Mouse (Mus musculus) midbrain, embryonic 14.5 days (tissue): Measurements from ENCODE around the gene Ankrd31. TPM values are rescaled to one million over a fixed set of nuclear protein-coding genes. Genes with fewer than 3 reads are reported as not detected.

ENCODE experiments used
- ATAC-seq: fragments of 200-750 bp; cut with Nextera tagmentation; 2 replicates; pipeline ENCODE4 v1.8.0; 2017; ENCODE audit warnings: moderate number of reproducible peaks, moderate library complexity; ENCODE audit not compliant: low FRiP score, low TSS enrichment
- DNase-seq: peaks from one replicate; pipeline ENCODE4 v3.0.0-alpha.2; 2015
- H3K27ac ChIP-seq: fragments of 300-500 bp; sonication (generic); replicated peaks from 2 replicates; pipeline ENCODE4 v1.5.1; 2014; ENCODE audit warnings: mild to moderate bottlenecking, low read depth, low read length, moderate library complexity
- H3K27me3 ChIP-seq: fragments of 300-500 bp; sonication (generic); 2 replicates; pipeline ENCODE4 v1.6.1; 2014; ENCODE audit warnings: low read length, control low read depth, mixed read lengths; ENCODE audit not compliant: control insufficient read depth, insufficient read depth
- H3K36me3 ChIP-seq: fragments of 300-500 bp; sonication (generic); 2 replicates; pipeline ENCODE4 v1.6.1; 2014; ENCODE audit warnings: low read length, control low read depth; ENCODE audit not compliant: control insufficient read depth, insufficient read depth
- H3K4me1 ChIP-seq: fragments of 300-500 bp; sonication (generic); 2 replicates; pipeline ENCODE4 v1.6.1; 2014; ENCODE audit warnings: mild to moderate bottlenecking, antibody characterized with exemption, low read length, control low read depth; ENCODE audit not compliant: control insufficient read depth, insufficient read depth
- H3K4me2 ChIP-seq: fragments of 300-500 bp; sonication (generic); 2 replicates; pipeline ENCODE4 v1.6.1; 2014; ENCODE audit warnings: mild to moderate bottlenecking, low read length, moderate library complexity
- H3K4me3 ChIP-seq: fragments of 300-500 bp; sonication (generic); replicated peaks from 2 replicates; pipeline ENCODE4 v1.5.1; 2014; ENCODE audit warnings: low read depth, low read length
- H3K9ac ChIP-seq: fragments of 300-500 bp; sonication (generic); replicated peaks from 2 replicates; pipeline ENCODE4 v1.6.1; 2014; ENCODE audit warnings: mild to moderate bottlenecking, low read length, moderate library complexity
- H3K9me3 ChIP-seq: fragments of 300-500 bp; sonication (generic); 2 replicates; pipeline ENCODE4 v1.6.1; 2016; ENCODE audit warnings: low read length, control low read depth, mixed read lengths; ENCODE audit not compliant: control insufficient read depth
- WGBS: fragments of 180-500 bp; shearing (Covaris S2); extraction: QIAGEN DNeasy Blood & Tissue Kit; methylation state at CpG from one replicate; pipeline ENCODE4 v1.1.7; 2014; 5-methylcytosine and 5-hydroxymethylcytosine counted together
- polyA plus RNA-seq: library from polyadenylated mRNA; unstranded; fragments of >200 nt; fragmentation: Nextera tagmentation; extraction: Ambion mirVana; gene quantifications from 2 replicates; pipeline ENCODE4 v1.2.1, GENCODE M21; 2014

Gene Ankrd31
- polyA plus RNA-seq, 1 experiment from 2014 or later: 0.07 TPM

DNA sequence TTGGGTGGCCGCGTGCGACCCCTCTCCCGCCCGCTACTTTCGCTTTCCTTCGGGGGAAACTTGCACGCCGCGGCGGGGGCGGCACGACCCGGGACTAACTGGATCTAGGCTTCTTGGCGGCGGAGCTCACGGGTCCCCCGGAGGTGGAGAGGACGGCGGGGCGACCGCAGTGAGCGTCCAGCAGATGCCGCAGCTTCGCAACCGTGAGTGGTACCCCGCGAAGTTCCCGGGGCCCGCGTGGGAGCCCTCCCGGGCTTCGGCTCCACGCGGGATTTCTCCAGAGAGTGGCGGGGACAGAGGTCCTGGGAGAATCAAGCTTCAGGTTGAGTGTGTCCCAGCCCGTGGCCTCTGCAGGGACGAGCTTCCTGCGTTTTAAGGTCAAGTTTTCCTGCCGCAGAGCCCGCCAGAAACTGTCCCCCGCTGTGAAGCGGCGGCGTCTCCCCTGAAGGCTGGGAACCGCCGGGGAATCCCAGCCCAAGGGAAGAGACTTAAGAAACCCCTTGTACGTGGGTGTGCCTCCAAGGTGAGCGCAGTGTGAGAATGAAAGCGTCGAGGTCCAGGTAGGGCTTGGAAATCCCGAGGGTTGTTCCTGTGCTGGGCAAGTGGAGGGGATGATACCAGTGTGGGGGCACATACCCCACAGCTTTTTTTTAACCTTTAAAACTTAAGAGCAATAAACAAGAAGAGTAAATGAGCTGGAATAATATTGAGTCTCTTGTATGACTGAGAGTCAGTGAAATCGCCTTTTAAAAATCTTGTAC is 177.1 kb downstream of the Ankrd31 start:
- DNase-seq: peak; percentile 62

DNA sequence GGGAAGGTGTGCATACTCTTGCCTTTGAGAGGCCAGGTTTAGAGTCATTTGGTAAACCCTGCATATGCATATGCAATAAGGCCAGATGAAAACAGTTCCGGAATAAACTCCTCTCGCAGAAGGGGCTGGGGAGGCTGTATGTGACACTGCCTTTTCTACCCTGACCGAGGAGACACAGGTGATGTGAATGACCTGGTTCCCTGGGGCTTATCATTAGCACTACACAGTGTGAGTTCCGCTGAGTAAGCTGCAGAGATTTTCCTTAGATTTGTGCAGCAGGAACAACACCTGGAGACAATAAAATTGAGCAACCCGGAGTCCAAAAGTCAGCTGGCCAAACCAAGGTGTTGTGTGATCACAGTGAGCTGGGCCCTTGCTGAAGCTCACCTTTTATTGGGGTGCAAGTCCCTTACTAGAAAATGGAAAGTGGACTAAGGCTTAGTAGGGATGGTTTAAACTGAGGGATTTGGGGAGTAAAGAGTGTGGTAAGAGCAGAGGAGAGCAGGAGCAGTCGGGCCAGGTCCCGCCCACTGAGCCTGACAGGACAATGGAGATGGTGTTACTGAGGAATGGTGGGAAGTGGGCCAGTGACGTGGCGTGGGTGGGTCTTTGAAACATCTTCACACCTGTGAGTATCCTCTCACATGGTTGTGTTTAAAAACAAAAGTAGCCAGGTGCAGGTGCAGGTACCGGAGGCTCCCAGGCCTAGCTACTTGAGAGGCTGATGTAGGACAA is 178.1 kb downstream of the Ankrd31 start:
- Histone ChIP-seq H3K9me3 (no peaks in the 10 kb centered on the region), H3K27ac (no peak overlapping the region), H3K36me3 (no peaks in the 10 kb centered on the region), H3K4me3 (no peak overlapping the region), H3K4me1 (peaks cover 3% of the 10 kb centered on the region; the same call in 1 of the 2 replicates), H3K27me3 (peaks cover 36% of the 10 kb centered on the region), H3K9ac (no peak overlapping the region), H3K4me2 (no peak overlapping the region)
- ATAC-seq: no peak
- WGBS: 40% methylated on average over 10 of the region's 10 CpGs
- DNase-seq: no peak

More for the DNA sequence above, 177.1 kb downstream of the Ankrd31 start:
- H3K4me1 ChIP-seq: peaks cover 3% of the 10 kb centered on the region; the same call in 1 of the 2 replicates
- H3K9me3 ChIP-seq: no peaks in the 10 kb centered on the region
- peak overlapping the region; percentile 61 for H3K4me3 ChIP-seq
- peak overlapping the region; percentile 100 for H3K4me2 ChIP-seq
- peak overlapping the region; percentile 49 for H3K9ac ChIP-seq
- 1% methylated on average over 53 of the region's 53 CpGs for WGBS
- no peaks in the 10 kb centered on the region for H3K36me3 ChIP-seq
- no peak overlapping the region for H3K27ac ChIP-seq
- peak; percentile 53; the same call in 1 of the 2 replicates for ATAC-seq
- H3K27me3 ChIP-seq: peaks cover 36% of the 10 kb centered on the region

DNA sequence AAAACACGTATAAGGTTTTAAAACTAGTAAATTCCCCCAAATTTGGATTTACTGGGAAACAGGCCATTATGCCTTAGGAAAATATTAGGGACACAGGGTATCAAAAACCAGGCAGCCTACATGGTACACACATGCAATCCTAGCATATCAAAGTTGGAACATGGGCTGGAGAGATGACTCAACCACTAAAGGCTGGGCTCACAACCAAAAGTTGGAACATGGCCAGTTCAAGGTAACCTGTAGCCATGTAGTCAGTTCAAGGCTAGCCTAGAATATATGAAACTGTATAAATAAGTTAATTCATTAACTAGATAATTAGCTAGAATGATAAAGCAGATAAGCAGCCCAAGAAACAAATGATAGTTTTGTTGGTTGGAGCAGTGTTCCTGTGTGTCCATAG is 179.7 kb downstream of the Ankrd31 start:
- 92% methylated on average over 1 of the region's 1 CpGs for WGBS

DNA sequence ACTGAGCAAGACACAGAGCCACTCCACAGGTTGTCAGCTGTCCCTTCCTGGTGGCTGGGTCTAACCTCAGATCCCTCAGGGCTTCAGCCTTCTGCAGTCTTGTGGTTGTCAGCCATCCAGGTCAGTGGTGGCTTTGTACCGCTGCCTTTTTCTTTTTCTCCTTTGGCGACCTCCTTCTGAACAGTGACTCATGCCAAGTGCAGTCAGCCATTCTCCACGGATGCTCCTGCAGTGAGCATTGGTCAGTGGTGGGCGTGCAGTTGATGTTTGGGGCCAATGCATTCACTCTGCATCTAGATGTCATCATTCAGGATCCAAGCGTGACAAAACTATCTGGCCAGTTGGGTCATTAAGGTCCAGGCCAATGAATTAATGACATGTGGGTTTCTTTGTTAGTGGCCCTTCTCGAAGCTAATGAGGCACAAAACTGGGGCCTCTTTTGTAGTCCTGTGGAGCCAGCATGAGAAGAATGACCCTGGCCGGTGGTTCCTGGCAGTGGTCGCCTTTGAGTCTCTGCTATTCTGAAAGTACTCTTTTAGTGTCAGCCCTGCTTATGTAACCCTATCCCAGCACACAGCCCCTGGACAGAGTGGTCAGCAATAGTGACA is 180.5 kb downstream of the Ankrd31 start:
- ATAC-seq: no peak
- 8% methylated on average over 8 of the region's 8 CpGs for WGBS
- H3K9me3 ChIP-seq: no peaks in the 10 kb centered on the region

More for the DNA sequence above, 179.7 kb downstream of the Ankrd31 start:
- Histone ChIP-seq H3K4me1 (peaks cover 3% of the 10 kb centered on the region; the same call in 1 of the 2 replicates), H3K9me3 (no peaks in the 10 kb centered on the region), H3K27me3 (peaks cover 36% of the 10 kb centered on the region), H3K4me3 (no peak overlapping the region), H3K36me3 (no peaks in the 10 kb centered on the region), H3K4me2 (no peak overlapping the region), H3K27ac (no peak overlapping the region), H3K9ac (no peak overlapping the region)
- no peak for DNase-seq
- ATAC-seq: no peak

DNA sequence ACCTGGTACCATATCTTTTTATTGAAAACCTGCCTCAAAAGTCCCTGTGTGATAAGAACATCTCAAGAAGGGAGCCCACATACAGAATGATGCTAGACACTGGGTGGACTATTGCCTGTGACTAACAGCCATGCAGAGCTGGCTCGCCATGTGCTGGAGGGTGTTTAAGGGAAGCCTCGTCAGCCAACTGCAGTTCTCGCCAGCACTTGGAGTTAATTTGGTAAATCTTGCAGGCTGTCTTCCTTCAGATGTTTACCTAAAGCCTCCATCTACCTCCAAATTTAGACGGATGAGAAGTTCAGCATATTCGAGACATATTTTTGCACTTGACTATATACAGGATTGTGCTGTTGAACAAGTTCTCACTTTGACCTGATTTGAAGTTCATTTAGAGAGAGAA is 184.7 kb downstream of the Ankrd31 start:
- ATAC-seq (no peak), DNase-seq (no peak)
- Histone ChIP-seq H3K4me3 (no peak overlapping the region), H3K9ac (no peak overlapping the region), H3K9me3 (no peaks in the 10 kb centered on the region), H3K27me3 (no peaks in the 10 kb centered on the region), H3K4me2 (no peak overlapping the region), H3K4me1 (no peaks in the 10 kb centered on the region), H3K36me3 (no peaks in the 10 kb centered on the region), H3K27ac (no peak overlapping the region)
- WGBS: 93% methylated on average over 5 of the region's 5 CpGs

More for the DNA sequence above, 180.5 kb downstream of the Ankrd31 start:
- DNase-seq: no peak
- Histone ChIP-seq H3K4me2 (no peak overlapping the region), H3K27me3 (peaks cover 36% of the 10 kb centered on the region), H3K4me3 (no peak overlapping the region), H3K4me1 (peaks cover 3% of the 10 kb centered on the region; the same call in 1 of the 2 replicates), H3K36me3 (no peaks in the 10 kb centered on the region), H3K9ac (no peak overlapping the region), H3K27ac (no peak overlapping the region)

DNA sequence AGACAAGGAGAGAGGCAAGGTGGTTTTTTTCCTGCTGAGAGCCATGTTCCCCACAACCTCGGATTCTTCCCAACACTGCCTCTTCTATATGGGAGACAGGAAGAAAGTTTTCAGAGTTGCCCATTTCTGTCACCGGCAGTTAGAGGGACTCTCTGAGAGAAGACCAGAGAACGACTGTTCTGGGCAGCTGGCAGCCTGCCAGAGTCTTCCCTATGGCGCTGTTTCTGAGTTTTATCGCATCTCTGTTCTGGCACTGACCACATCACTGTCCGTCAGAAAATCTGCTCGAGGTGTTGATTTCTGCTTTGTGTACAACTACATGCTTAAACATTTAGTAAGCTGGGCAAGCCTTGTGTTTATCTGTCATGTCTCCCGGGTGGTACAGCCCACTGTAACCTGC is 185.3 kb downstream of the Ankrd31 start:
- Histone ChIP-seq H3K4me2 (no peak overlapping the region), H3K36me3 (no peaks in the 10 kb centered on the region), H3K9me3 (no peaks in the 10 kb centered on the region), H3K4me1 (no peaks in the 10 kb centered on the region), H3K9ac (no peak overlapping the region), H3K27me3 (no peaks in the 10 kb centered on the region), H3K4me3 (no peak overlapping the region), H3K27ac (no peak overlapping the region)
- peak; percentile 36 for DNase-seq
- ATAC-seq: no peak
- 73% methylated on average over 8 of the region's 8 CpGs for WGBS

DNA sequence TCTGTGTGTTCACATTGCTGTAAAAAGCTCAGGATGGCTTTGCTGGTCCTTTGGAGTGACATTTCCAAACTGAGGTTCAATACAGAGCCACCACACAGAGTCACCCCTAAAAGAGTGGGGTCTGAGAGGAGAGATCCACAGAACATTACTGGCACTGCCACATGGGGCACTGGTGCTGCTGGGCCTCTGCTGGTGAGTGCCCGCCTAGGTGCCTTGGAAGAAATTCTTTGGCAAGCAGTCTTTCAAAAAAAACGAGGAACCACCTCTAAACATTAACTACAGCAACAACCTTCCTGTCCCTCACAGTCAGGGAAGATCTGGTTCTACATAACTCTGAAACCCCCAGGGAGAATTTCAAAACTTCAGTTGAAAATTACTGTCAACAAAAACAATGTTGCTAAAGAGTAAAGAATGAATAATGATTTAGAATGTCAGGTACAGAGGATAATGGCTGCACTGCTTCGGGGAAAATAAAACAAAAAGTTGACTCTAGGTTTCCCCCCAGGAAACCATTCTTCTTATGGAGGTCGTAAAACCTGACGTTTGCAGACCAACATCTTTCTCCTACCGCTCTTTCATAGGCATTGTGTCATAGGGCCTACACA is 188.2 kb downstream of the Ankrd31 start:
- 74% methylated on average over 6 of the region's 6 CpGs for WGBS

DNA sequence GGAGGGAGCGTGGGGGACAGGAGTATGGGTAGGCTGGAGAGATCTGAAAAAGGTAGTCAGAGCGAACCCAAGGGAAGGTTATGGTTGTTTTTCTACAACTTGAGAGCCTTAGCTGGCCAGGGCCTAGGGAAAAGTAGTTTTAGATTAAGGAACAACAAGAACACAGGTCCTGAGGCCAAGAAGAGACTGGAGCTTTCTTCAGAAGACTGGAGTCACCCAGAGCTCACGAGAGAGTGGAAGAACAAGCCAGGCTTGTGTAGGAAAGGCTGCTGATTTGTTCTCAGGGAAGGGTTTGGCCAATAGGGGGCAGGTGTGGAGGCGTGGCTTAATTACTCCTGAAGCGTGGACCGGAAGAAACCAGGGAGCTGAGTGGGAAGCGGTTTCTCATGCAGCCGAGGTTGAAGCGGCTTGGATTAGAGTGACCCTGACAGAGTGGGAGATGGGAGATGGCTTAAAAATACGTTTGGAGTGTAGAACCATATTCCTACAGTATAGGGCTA is 189.0 kb downstream of the Ankrd31 start:
- WGBS: 76% methylated on average over 10 of the region's 10 CpGs

More for the DNA sequence above, 188.2 kb downstream of the Ankrd31 start:
- H3K9ac ChIP-seq: no peak overlapping the region
- DNase-seq (no peak), ATAC-seq (no peak)
- H3K4me2 ChIP-seq: no peak overlapping the region
- no peaks in the 10 kb centered on the region for H3K9me3 ChIP-seq
- H3K27me3 ChIP-seq: no peaks in the 10 kb centered on the region
- H3K27ac ChIP-seq: no peak overlapping the region
- no peaks in the 10 kb centered on the region for H3K36me3 ChIP-seq
- no peaks in the 10 kb centered on the region for H3K4me1 ChIP-seq
- no peak overlapping the region for H3K4me3 ChIP-seq

More for the DNA sequence above, 189.0 kb downstream of the Ankrd31 start:
- Histone ChIP-seq H3K27ac (no peak overlapping the region), H3K4me1 (no peaks in the 10 kb centered on the region), H3K4me2 (no peak overlapping the region), H3K9ac (no peak overlapping the region), H3K9me3 (no peaks in the 10 kb centered on the region), H3K4me3 (no peak overlapping the region), H3K27me3 (no peaks in the 10 kb centered on the region), H3K36me3 (no peaks in the 10 kb centered on the region)
- no peak for DNase-seq
- no peak for ATAC-seq
